Mouse (Mus musculus): ENCODE data around the gene Arntl. TPM values are rescaled to one million over a fixed set of nuclear protein-coding genes. Genes with fewer than 3 reads are reported as not detected.

Arntl gene
- polyA plus RNA-seq, 1 experiment, result 7.3 TPM

DNA sequence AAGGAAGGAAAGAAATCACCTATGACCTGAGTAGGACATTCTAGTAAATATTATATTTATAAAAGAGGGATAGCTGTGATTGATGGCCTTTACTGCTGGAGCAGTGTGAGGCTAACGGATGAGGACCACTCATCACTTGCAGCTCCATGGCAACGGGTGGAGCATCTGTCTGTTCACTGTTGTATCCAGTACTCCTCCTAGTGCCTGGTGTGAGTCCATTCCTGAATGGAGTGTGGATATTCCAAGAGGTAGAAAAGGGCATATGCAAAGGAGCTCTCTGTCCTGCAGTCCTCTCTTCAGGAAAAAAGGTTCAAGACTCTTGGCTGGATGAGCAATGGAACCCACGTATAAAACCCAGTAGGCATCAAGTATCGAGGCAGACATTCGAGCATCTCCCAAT lies 15.6 kb downstream of the Arntl start:
- no peak for TF ChIP-seq POLR2A (IDR thresholded peaks at IDR 0.05; ENCODE audit: low read depth, low read length)
- TF ChIP-seq CTCF (conservative IDR thresholded peaks at IDR 0.05; ENCODE audit: insufficient read depth, insufficient read length, low read depth, low read length), result no peak
- WGBS, result 94% methylated on average over 5 of the region's 5 CpGs
- no peak for DNase-seq

DNA sequence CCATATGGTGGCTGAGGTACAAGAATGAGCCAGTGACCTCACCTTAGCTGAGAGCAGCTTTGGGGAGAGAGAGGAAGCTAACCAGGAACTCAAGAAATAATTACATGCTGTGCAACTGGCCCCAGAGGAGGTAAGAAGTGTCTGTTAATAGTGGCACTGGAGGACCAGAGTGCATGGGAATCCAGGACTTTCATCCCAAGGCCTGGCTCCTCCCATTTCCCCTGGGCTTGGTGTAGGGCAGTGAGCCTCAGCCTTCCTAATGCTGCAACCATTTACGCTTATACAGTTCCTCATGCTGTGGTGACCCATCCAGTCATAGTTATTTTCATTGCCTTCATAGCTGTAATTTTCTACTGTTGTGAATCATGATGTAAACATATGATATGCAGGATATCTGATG lies 17.4 kb downstream of the Arntl start:
- Histone ChIP-seq H3K27me3 (replicated peaks; ENCODE audit: control insufficient read depth, insufficient read depth, low read length) (no peaks in the 10 kb centered on the region), H3K27ac (ENCODE audit: insufficient read depth, low read depth, low read length) (no peak overlapping the region), H3K4me3 (ENCODE audit: insufficient read depth, low read depth, low read length) (no peak overlapping the region), H3K4me1 (ENCODE audit: control insufficient read depth, insufficient read depth, low read length) (peaks cover 3% of the 10 kb centered on the region; the same call in 1 of the 2 replicates), H3K36me3 (ENCODE audit: control insufficient read depth, insufficient read depth, low read length) (no peaks in the 10 kb centered on the region; the same call in 1 of the 2 replicates)
- 78% methylated on average over 1 of the region's 1 CpGs for WGBS
- TF ChIP-seq POLR2A (IDR thresholded peaks at IDR 0.05; ENCODE audit: low read depth, low read length) (no peak), CTCF (conservative IDR thresholded peaks at IDR 0.05; ENCODE audit: insufficient read depth, insufficient read length, low read depth, low read length) (no peak)
- DNase-seq, result no peak

More for the DNA sequence above, 15.6 kb downstream of the Arntl start:
- no peak overlapping the region for H3K4me3 ChIP-seq (ENCODE audit: insufficient read depth, low read depth, low read length)
- H3K27me3 ChIP-seq (replicated peaks; ENCODE audit: control insufficient read depth, insufficient read depth, low read length), result no peaks in the 10 kb centered on the region
- no peaks in the 10 kb centered on the region; the same call in 1 of the 2 replicates for H3K36me3 ChIP-seq (ENCODE audit: control insufficient read depth, insufficient read depth, low read length)
- H3K4me1 ChIP-seq (ENCODE audit: control insufficient read depth, insufficient read depth, low read length), result peaks cover 8% of the 10 kb centered on the region; the same call in 1 of the 2 replicates
- H3K27ac ChIP-seq (ENCODE audit: insufficient read depth, low read depth, low read length), result no peak overlapping the region

DNA sequence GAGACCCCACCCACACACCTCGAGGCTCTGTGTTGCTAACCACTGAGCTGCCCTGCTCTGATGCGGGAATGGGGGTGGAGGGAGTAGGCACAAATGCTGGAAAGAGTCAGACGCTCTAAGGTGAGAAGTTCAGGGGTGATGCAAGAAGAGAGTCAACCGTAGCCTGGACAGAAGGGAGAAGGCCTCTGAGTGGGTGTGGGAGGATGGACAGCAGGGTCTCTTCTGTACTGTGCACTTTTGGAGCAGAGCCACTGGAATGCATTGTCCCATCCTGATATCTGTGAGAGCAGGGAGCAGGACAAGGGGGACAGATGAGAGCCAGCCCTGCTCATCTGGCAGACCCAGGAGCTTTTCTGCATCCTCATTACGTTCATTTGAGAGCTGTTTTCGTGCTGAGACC lies 21.2 kb downstream of the Arntl start:
- Histone ChIP-seq H3K4me1 (ENCODE audit: control insufficient read depth, insufficient read depth, low read length) (no peaks in the 10 kb centered on the region; the same call in 1 of the 2 replicates), H3K4me3 (ENCODE audit: insufficient read depth, low read depth, low read length) (no peak overlapping the region), H3K27me3 (replicated peaks; ENCODE audit: control insufficient read depth, insufficient read depth, low read length) (no peaks in the 10 kb centered on the region), H3K36me3 (ENCODE audit: control insufficient read depth, insufficient read depth, low read length) (no peaks in the 10 kb centered on the region; the same call in 1 of the 2 replicates), H3K27ac (ENCODE audit: insufficient read depth, low read depth, low read length) (no peak overlapping the region)
- no peak for DNase-seq
- TF ChIP-seq CTCF (conservative IDR thresholded peaks at IDR 0.05; ENCODE audit: insufficient read depth, insufficient read length, low read depth, low read length) (no peak), POLR2A (IDR thresholded peaks at IDR 0.05; ENCODE audit: low read depth, low read length) (no peak)
- 69% methylated on average over 6 of the region's 6 CpGs for WGBS

DNA sequence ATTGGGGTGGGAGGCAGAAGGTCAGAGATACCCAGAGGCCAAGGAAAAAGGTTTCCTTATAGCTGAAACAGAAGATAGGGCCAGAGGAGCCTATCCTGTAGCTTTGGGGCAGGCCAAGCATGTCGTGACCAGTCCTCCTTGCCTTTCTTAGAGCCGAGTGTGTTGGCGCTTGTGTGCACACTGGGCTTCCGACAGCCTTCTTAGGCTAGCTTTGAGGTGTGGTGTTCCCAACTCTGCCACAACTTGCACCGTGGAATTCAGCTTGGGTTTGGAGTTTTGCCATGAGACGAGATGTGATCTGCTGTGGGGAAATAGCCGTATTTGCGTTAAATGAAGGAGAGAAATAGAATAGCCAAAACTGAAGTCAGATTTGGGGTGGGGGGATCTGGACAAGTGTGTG lies 28.9 kb downstream of the Arntl start:
- Histone ChIP-seq H3K27me3 (replicated peaks; ENCODE audit: control insufficient read depth, insufficient read depth, low read length) (no peaks in the 10 kb centered on the region), H3K4me1 (ENCODE audit: control insufficient read depth, insufficient read depth, low read length) (peaks cover 5% of the 10 kb centered on the region; the same call in 1 of the 2 replicates), H3K4me3 (ENCODE audit: insufficient read depth, low read depth, low read length) (no peak overlapping the region), H3K27ac (ENCODE audit: insufficient read depth, low read depth, low read length) (no peak overlapping the region), H3K36me3 (ENCODE audit: control insufficient read depth, insufficient read depth, low read length) (no peaks in the 10 kb centered on the region)
- no peak for DNase-seq
- no peak for TF ChIP-seq CTCF (conservative IDR thresholded peaks at IDR 0.05; ENCODE audit: insufficient read depth, insufficient read length, low read depth, low read length)
- no peak for TF ChIP-seq POLR2A (IDR thresholded peaks at IDR 0.05; ENCODE audit: low read depth, low read length)
- WGBS, result 83% methylated on average over 8 of the region's 8 CpGs

DNA sequence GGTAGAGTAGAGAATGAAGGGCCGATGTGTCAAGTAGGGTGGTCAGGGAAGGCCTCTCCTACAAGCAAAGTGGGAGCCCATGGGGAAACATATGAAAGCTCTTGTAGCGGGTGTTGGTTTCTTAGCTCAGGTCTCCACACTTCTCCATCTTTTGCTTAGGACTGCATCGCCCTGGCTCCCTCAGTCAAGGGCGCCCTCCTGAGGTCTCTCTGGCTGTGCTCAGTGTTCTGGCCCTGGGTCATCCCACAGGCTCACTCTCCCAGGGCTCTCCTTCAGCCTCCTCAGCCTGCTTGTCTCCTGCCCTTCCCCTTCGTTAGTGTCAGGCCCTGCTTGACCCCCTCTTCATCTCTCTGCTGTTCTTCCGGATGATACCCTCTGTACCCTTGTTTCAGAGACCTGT lies 31.1 kb downstream of the Arntl start:
- no peak for DNase-seq

DNA sequence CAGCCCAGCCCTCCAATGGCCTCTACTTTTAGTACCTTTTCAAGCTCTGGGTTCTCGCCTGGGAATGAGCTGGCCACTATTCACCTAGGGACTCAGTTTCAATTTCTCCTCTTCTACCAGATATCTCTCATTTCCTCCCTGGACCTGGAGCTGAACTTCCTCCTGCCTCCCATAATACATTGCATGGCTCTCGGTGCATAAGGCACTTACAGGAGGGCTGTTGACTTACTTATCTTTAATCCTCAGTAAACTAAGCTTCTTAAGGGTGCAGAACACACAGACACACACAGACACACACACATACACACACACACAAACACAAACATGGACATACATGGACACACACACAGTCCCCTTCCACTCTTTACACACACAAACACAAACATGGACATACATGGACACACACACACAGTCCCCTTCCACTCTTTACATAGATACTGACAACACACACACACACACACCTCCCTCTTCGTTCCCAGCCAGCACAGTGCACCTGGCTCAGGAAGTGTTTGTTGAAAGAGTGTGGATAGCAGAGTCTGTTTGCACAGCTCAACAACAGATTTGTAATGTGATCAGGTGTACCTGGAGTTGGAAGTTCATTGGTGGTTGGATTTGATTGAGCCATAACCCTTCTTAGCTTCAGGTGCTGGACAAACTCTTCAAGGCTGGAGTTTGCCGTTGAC lies 32.3 kb downstream of the Arntl start:
- no peak for DNase-seq
- 76% methylated on average over 4 of the region's 4 CpGs for WGBS
- Histone ChIP-seq H3K4me1 (ENCODE audit: control insufficient read depth, insufficient read depth, low read length) (peaks cover 26% of the 10 kb centered on the region), H3K27me3 (replicated peaks; ENCODE audit: control insufficient read depth, insufficient read depth, low read length) (no peaks in the 10 kb centered on the region), H3K27ac (ENCODE audit: insufficient read depth, low read depth, low read length) (no peak overlapping the region), H3K36me3 (ENCODE audit: control insufficient read depth, insufficient read depth, low read length) (no peaks in the 10 kb centered on the region), H3K4me3 (ENCODE audit: insufficient read depth, low read depth, low read length) (no peak overlapping the region)
- no peak for TF ChIP-seq CTCF (conservative IDR thresholded peaks at IDR 0.05; ENCODE audit: insufficient read depth, insufficient read length, low read depth, low read length)
- TF ChIP-seq POLR2A (IDR thresholded peaks at IDR 0.05; ENCODE audit: low read depth, low read length), result no peak

More for the DNA sequence above, 31.1 kb downstream of the Arntl start:
- peak; percentile 44 for TF ChIP-seq CTCF (conservative IDR thresholded peaks at IDR 0.05; ENCODE audit: insufficient read depth, insufficient read length, low read depth, low read length)
- TF ChIP-seq POLR2A (IDR thresholded peaks at IDR 0.05; ENCODE audit: low read depth, low read length), result no peak
- Histone ChIP-seq H3K27ac (ENCODE audit: insufficient read depth, low read depth, low read length) (no peak overlapping the region), H3K36me3 (ENCODE audit: control insufficient read depth, insufficient read depth, low read length) (no peaks in the 10 kb centered on the region), H3K27me3 (replicated peaks; ENCODE audit: control insufficient read depth, insufficient read depth, low read length) (no peaks in the 10 kb centered on the region), H3K4me1 (ENCODE audit: control insufficient read depth, insufficient read depth, low read length) (peaks cover 26% of the 10 kb centered on the region), H3K4me3 (ENCODE audit: insufficient read depth, low read depth, low read length) (no peak overlapping the region)
- WGBS, result 91% methylated on average over 6 of the region's 6 CpGs

DNA sequence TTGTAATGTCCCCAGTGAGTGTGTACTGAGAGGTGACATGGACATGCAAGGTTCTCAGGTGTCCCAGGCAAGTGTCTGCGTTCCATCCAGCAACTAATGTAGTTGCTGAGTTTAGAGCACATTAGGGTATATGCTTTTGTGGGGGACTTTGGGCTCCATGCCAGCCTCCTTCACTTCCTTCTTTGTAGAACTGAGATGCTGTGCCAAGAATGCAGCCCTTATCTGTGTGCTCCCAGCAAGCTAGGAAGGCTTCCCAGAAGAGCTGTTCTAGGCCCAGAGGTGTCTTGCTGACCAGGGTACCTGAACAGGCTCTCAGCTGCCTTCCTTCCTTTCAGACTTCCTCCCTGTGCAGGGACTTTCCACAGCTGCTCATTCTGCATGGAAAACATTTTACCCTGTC lies 33.2 kb downstream of the Arntl start:
- H3K27ac ChIP-seq (ENCODE audit: insufficient read depth, low read depth, low read length), result no peak overlapping the region
- no peak for TF ChIP-seq POLR2A (IDR thresholded peaks at IDR 0.05; ENCODE audit: low read depth, low read length)
- TF ChIP-seq CTCF (conservative IDR thresholded peaks at IDR 0.05; ENCODE audit: insufficient read depth, insufficient read length, low read depth, low read length), result no peak
- H3K36me3 ChIP-seq (ENCODE audit: control insufficient read depth, insufficient read depth, low read length), result no peaks in the 10 kb centered on the region
- WGBS, result 79% methylated on average over 1 of the region's 1 CpGs
- peak; percentile 39 for DNase-seq
- H3K27me3 ChIP-seq (replicated peaks; ENCODE audit: control insufficient read depth, insufficient read depth, low read length), result no peaks in the 10 kb centered on the region
- H3K4me1 ChIP-seq (ENCODE audit: control insufficient read depth, insufficient read depth, low read length), result peaks cover 31% of the 10 kb centered on the region
- H3K4me3 ChIP-seq (ENCODE audit: insufficient read depth, low read depth, low read length), result no peak overlapping the region
